Mouse (Mus musculus): ENCODE measurements around the gene Hdc. TPM values are rescaled to one million over a fixed set of nuclear protein-coding genes. Genes with fewer than 3 reads are reported as not detected.
"Not testable (repeated sequence)": the region's sequence is repeated elsewhere in the genome, so short reads cannot be mapped to it uniquely, and the experiment has no call there.

Gene Hdc
- 14.8 and 34.1 TPM in 2 replicates for total RNA-seq (2015; ENCODE audit: low replicate concordance)
- total RNA-seq (2017; ENCODE audit: low replicate concordance), result 22.3 and 24.3 TPM in 2 replicates

- no peak for ATAC-seq (replicated peaks; ENCODE audit: low FRiP score, poor library complexity, severe bottlenecking)
Measured at GRCm38 (mm10) chr2:126619249-126619704, at the start of gene Hdc. Gene Hdc (minus strand): TSS chr2:126619299.

DNA sequence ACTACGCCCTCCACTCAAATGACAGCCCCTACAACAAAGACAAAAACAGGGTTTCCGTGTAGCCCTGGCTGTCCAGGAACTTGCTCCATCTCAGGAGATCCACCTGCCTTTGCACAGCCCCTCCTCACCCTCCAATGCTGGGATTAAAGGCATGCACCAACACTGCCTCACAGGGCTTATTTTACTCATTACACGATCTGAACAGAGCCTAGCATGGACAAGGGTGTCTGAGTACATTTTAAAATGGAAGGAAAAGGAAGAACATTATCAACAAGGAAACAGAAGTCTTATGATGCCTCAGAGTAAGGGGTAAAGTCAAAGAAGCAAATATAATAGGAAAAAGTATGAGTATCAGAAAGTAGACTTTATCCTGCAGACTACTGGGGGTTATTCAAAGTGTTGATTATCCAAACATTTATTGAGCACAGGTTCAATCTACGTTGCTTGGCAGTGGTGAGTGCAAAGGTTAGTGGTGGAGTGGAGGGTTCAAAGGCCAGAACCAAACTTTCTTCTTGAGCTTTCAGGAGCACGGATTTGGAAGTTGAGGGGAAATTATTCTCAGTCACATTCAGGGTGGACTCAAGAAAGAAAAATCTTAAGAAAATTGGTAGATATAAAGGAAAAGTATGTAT, 49.6 kb upstream of the Hdc start:
- no peak for ATAC-seq (replicated peaks; ENCODE audit: low FRiP score, poor library complexity, severe bottlenecking)

DNA sequence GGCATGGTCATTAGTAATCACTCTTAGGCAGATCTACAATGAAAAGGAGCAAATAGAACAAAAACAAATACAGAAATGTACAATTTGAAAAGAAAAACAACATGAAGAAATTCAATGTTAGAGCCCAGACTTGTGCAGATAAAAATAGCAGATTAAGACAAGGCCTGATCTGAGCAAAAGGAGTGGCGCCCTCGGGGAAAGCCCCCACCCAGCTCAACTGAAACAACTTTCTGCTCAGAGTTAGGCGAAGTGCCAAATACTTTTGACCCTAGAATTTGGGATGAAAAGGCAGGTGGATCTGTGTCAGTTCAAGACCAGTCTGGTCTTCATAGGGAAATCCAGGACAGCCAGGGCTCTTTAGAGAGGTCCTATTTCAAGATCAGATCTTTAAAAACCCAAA, 46.9 kb upstream of the Hdc start:
- ATAC-seq (replicated peaks; ENCODE audit: low FRiP score, poor library complexity, severe bottlenecking), result no peak

GRCm38 (mm10) chr2:126663481-126663880, 44.4 kb upstream of the Hdc start:
- no peak for ATAC-seq (replicated peaks; ENCODE audit: low FRiP score, poor library complexity, severe bottlenecking)

DNA sequence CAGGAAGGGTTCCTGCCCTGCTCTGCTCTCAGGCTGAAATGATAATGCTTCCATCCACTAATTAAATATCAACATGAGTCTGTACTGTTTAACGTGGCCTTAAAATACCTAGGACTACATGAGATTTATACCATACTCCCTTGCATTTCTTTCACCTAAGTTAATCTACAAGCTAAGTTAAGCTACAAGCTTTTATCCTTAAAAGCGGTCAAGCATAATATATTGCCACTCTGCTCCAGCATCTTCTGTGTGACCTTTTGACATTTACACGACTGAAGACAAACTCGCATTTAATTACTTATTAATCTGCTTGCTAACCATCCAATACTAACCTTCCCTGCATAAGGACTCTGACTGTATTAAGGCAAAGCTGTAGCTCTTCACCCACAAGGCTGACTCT, 33.8 kb upstream of the Hdc start:
- no peak for ATAC-seq (replicated peaks; ENCODE audit: low FRiP score, poor library complexity, severe bottlenecking)

DNA sequence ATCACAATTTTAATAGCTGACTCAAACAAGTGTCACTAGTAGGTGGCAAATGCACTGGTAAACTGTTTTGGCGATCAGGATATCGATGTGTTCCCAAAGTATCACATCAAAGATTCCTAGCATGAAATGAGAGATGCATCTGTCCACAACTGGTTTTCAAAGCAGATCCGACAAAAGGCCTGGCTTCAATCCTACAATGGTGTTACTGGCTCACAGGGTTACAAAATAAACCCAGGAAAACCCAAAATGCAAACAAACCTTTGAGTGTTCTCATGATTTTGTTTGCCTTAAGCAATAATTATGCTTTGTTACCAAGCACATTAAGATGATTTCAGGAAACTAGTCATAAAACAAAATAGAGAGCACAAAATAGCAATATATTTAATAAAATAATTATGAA, 28.7 kb upstream of the Hdc start:
- no peak for ATAC-seq (replicated peaks; ENCODE audit: low FRiP score, poor library complexity, severe bottlenecking)

GRCm38 (mm10) chr2:126646461-126646860, 27.4 kb upstream of the Hdc start:
- no peak for ATAC-seq (replicated peaks; ENCODE audit: low FRiP score, poor library complexity, severe bottlenecking)

DNA sequence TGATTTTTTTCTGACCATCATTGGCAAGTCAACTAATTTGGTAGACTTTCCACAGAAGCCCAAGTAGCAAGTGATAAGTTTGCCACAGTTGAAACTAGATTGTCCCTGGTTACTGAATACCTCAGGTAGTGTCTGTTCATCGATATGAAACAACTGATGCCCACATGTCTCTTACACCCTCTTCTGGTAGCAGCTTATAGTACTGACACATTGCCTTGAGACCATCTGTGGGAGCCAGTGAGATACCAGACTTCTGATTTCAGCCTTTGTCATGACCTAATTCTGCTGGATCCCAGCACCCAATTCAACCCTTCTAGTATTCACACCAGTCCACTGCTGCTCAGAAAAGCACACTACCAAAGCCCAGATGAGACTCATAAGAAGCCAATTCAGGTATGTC, 25.7 kb upstream of the Hdc start:
- ATAC-seq (replicated peaks; ENCODE audit: low FRiP score, poor library complexity, severe bottlenecking), result no peak

DNA sequence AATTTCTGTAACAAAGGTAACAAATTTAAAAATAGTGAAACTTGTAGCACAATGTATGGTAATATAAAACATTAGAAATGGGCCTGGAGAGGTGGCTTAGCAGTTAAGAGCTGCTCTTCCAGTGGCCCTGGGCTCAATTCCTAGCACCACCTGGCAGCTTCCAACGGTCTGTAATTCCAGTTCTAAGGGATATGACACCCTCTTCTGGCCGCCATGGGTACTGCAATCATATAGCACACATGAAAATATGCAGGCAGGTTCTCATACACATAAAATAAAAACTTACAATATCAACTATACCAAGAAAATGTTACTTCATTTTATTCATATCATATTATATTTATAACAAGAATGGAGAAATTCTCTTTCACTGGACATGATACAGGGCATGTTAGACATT, 21.2 kb upstream of the Hdc start:
- no peak for ATAC-seq (replicated peaks; ENCODE audit: low FRiP score, poor library complexity, severe bottlenecking)

GRCm38 (mm10) chr2:126635939-126636823, 17.1 kb upstream of the Hdc start:
- no peak for ATAC-seq (replicated peaks; ENCODE audit: low FRiP score, poor library complexity, severe bottlenecking)

- ATAC-seq (replicated peaks; ENCODE audit: low FRiP score, poor library complexity, severe bottlenecking), result no peak
Measured at GRCm38 (mm10) chr2:126633165-126633564, 14.1 kb upstream of the Hdc start.

GRCm38 (mm10) chr2:126628455-126628995, 9.4 kb upstream of the Hdc start:
- no peak for ATAC-seq (replicated peaks; ENCODE audit: low FRiP score, poor library complexity, severe bottlenecking)

- no peak for ATAC-seq (replicated peaks; ENCODE audit: low FRiP score, poor library complexity, severe bottlenecking)
Measured at GRCm38 (mm10) chr2:126623138-126623537, 4.0 kb upstream of the Hdc start.

DNA sequence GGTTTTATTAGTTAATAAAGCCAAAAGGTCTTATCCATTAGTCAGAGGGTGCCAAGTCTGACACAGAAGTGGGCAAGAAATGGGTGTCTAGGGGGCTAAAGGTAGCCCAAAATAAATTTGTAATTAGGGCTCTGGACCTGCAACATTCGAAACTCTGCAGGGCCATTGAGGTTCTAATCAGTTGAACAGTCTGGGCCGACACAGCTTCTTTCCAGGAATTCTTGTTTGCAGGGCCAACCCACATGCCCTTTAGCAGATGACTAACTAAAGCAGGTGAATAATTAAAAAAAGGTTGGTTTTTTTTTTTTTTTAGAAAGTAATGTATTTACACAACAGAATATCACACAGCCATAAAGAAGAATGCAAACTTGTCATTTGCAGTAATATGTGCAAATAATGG, 3.4 kb upstream of the Hdc start:
- ATAC-seq (replicated peaks; ENCODE audit: low FRiP score, poor library complexity, severe bottlenecking), result no peak

DNA sequence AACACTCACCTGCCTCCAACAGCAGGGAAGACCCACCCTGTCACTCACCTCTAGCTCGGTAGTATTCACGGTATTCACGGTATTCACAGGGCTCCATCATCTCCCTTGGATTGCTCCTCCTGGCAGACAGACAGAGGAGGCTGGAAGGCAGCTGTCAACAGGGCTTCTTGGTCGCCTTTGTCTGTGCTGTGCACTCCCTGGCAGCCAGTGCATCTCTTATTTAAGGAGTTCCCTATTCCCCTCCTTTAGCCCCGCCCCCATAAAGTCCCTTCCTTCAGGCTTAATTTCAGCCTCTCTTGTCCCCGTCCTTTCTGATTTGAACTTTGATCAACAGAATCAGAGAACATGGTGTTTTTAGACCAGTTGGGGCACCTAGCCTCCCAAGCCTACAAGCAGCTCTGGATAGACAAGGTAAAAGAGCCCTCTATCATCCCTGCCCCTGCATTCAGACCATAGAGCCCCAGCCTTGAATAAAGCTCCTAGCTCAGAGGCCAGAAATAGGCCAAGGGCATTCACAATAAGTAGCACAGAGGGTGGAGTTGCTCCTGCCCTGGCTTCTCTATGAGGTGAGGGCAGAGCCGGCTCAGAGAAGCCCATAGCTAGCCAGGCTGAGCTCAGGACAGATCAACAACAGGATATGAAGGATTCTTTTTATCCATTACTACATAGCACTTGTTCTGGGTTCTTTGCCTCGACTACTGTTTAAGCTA, 474 bp downstream of the Hdc start:
- ATAC-seq (replicated peaks; ENCODE audit: low FRiP score, poor library complexity, severe bottlenecking), result no peak

- ATAC-seq (replicated peaks; ENCODE audit: low FRiP score, poor library complexity, severe bottlenecking), result no peak
Measured at GRCm38 (mm10) chr2:126615355-126615754, 3.7 kb downstream of the Hdc start.

- not testable (repeated sequence) for ATAC-seq (replicated peaks; ENCODE audit: low FRiP score, poor library complexity, severe bottlenecking)
Measured at GRCm38 (mm10) chr2:126609600-126609999, 9.5 kb downstream of the Hdc start.

GRCm38 (mm10) chr2:126607553-126608203, 11.4 kb downstream of the Hdc start:
- ATAC-seq (replicated peaks; ENCODE audit: low FRiP score, poor library complexity, severe bottlenecking), result no peak

GRCm38 (mm10) chr2:126606688-126607062, 12.4 kb downstream of the Hdc start:
- ATAC-seq (replicated peaks; ENCODE audit: low FRiP score, poor library complexity, severe bottlenecking), result no peak
